Mouse (Mus musculus): ENCODE results near the gene Tead4.
"Not testable (repeated sequence)": the region's sequence is repeated elsewhere in the genome, so short reads cannot be mapped to it uniquely, and the experiment has no call there.

The Tead4 gene

DNA sequence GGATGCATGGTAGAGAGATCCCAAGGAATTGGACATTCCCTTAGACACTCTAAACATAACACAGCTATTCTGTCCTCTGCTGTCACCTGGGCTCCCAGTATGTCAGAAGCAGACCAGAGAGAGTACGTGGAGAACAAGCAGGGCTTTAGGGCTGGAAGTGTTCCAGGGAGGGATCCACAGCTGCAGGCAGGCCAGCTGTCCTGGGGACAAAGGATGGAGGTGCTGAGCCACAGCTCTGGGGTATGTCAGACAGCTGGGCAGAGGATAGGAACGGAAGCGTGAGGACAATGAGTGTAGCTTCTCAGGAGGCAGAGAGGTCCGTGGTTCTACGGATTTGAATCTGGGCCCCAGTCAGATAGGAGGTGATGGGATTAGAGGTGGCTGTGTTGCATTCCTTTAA is 50.0 kb downstream of the Tead4 start:
- in situ Hi-C loops (cut with MseI, MboI) = no loop called here

DNA sequence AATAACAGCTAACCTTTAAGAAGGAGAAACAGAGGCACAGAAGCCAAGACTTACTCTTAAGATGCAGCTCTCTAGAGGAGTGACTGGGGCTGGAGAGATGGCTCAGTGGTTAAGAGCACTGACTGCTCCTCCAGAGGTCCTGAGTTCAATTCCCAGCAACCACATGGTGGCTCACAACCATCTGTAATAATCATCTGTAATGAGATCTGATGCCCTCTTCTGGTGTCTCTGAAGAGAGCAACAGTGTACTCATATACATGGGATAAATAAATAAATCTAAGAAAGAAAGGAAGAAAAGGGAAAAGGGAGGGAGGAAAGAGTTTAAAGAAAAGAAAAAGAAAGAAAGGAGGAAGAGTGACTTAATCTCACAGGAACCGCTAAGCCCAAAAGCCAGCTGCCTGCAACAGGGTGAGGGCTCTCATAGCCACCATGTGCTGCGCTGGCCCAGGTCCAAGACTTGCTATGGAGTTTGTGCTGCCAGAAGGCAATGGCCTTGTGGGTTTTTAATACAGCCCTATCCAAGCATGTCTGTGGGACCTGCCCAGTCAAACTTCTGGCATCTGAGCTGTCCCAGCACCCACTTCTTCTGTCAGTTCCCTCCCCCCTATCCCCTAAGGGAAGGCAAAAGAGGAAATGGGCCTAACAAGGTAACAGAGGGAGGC is 63.4 kb downstream of the Tead4 start:
- in situ Hi-C loops (cut with MseI, MboI) = loop anchor here in 1 of 2 experiments (10.0 kb wide), 1 partner anchor 68 kb away; the partner anchor contains the start of gene Tead4

DNA sequence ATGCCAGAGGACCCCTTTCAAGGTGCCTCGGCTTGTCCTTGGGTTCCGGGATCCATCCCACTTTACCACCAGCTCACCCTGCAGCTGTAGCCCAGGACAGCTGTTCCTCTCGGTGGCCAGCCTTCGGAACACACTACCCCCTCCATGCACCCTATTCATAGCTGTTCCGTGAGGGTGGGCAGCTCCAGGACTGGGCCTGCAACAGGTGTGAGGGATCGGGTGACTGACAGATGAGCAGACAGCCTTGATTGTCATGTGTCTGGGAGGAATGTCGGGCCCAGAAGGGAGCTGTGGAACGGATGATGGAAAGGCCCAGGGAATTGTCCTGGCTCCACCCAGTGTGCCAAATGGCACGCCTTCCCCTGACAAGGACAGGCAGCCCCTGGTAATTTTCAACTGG is 64.0 kb downstream of the Tead4 start:
- in situ Hi-C loops (cut with MseI, MboI) = loop anchor here in 1 of 2 experiments (10.0 kb wide), 1 partner anchor 68 kb away; the partner anchor contains the start of gene Tead4

GRCm38 (mm10) chr6:128234206-128234605 is 66.4 kb downstream of the Tead4 start:
- in situ Hi-C loops (cut with MseI, MboI) = loop anchor here in 1 of 2 experiments (10.0 kb wide), 1 partner anchor 71 kb away; the partner anchor contains the start of gene Tead4

GRCm38 (mm10) chr6:128232216-128232615 is 68.4 kb downstream of the Tead4 start:
- in situ Hi-C loops (cut with MseI, MboI) = loop anchor here in 1 of 2 experiments (10.0 kb wide), 1 partner anchor 73 kb away; the partner anchor contains the start of gene Tead4

DNA sequence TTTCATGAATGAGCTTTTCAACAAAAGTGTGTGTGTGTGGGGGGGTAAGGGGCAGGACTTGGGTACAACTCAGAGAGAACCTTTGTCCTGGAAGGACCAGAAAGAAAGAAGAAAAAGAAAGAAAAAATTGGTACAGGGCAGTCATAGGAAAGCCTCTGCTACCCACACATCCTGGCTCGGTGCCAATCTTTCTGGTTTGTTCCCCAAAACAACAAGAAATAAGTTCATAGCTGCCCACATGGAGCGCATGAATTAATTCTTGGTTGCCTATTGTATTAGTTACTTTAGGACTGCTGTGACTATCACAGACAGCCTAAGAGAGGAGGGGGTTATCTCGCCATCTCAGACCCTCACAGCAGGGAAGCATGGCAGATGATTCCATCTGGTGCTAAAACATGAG is 68.9 kb downstream of the Tead4 start:
- in situ Hi-C loops (cut with MseI, MboI) = loop anchor here in 1 of 2 experiments (10.0 kb wide), 1 partner anchor 73 kb away; the partner anchor contains the start of gene Tead4

DNA sequence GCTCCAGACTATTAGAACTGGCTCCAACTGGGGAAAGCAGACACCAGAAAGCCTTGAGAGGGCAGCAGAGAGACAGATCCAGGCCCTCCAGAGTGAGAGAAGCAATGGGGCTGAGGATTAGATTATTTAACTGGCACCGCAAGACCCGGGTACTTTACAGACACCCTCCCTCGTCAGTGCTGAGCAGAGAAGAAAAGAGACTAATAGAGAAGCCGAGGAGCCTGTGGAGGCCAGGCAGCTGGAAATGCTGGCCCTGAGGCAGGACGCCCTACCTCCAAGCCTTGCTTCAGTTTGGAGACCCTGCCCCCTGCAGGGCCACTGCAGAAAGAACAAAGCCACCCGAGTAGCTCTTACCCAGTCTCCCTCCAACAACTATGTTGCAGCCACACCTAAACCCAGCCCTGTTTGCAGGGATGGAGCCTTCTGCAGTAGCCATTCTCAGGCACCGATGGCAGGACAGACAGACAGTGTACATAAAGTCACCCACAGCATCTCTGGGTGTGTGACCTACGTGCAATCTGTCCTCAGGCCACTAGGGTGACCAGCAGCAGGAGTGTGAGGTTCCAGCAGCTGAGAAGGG is 73.1 kb downstream of the Tead4 start:
- in situ Hi-C loops (cut with MseI, MboI) = no loop called here

- in situ Hi-C loops (cut with MseI, MboI) = no loop called here
Observed at GRCm38 (mm10) chr6:128226941-128227340, 73.7 kb downstream of the Tead4 start.

- in situ Hi-C loops (cut with MseI, MboI) = no loop called here
Observed at GRCm38 (mm10) chr6:128225846-128226176, 74.8 kb downstream of the Tead4 start.

GRCm38 (mm10) chr6:128225009-128225845 is 75.4 kb downstream of the Tead4 start:
- in situ Hi-C loops (cut with MseI, MboI) = no loop called here

GRCm38 (mm10) chr6:128223159-128223558 is 77.5 kb downstream of the Tead4 start:
- in situ Hi-C loops (cut with MseI, MboI) = no loop called here

DNA sequence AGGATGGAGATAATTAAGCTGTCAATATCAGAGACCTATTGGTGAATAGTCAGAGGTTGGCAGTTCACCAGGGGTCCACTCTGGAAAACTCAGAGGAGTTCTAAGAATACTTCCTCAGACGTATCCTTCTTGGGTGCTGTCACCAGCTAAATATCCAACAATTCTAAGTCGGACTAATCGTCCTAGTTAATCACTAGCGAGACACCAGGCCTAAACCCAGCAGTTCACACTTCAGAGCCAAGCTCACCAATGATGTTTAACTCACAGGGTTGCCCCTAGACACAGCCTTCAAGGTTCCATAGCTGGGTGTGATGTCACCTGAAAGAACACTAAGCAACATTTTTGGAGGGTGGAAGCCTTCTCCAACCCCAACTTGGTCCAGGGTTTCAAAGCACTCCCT is 85.6 kb downstream of the Tead4 start:
- in situ Hi-C loops (cut with MseI, MboI) = not testable (repeated sequence)

DNA sequence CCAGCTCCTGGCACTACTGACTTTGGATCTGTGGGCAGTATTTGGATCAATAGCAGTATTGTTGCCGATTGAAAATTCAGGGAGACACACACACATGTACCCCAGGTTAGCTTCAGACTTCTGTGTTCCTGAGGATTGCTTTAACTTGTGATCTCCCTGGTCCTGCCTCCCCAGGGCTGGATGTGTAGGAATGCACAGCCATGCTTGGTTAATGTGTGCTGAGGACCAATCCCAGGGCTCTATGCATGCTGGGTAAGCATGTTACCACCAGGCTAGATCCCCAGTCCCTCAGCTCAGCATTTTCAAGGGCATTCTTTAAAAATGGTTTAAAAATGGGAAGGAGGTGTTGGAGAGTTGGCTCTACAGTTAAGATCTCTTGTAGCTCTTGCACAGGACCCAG is 91.4 kb downstream of the Tead4 start:
- in situ Hi-C loops (cut with MseI, MboI) = loop anchor here in 1 of 2 experiments (10.0 kb wide), 1 partner anchor 96 kb away; the partner anchor contains the start of gene Tead4

- in situ Hi-C loops (cut with MseI, MboI) = loop anchor here in 1 of 2 experiments (10.0 kb wide), 1 partner anchor 96 kb away; the partner anchor contains the start of gene Tead4
Observed at GRCm38 (mm10) chr6:128208491-128209170, 92.0 kb downstream of the Tead4 start.

DNA sequence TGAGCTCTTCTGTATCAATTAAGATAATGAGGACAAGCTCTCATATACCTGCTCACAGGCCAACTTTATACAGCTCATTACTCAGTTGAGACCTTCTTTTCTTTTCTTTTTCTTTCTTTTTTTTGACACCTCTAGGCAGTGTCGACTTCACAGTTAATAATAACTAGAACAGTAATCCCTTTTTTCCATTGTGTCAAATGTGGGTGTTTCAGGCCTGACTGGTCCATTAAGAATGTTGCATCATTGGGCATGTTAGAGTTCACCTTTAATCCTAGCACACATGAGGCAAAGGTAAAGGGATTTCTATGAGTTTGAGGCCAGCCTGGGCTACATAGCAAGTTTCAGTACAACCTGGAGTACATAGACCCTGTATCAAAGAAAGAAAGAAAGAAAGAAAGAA is 97.1 kb downstream of the Tead4 start:
- in situ Hi-C loops (cut with MseI, MboI) = loop anchor here in 1 of 2 experiments (10.0 kb wide), 1 partner anchor 101 kb away; the partner anchor contains the start of gene Tead4

DNA sequence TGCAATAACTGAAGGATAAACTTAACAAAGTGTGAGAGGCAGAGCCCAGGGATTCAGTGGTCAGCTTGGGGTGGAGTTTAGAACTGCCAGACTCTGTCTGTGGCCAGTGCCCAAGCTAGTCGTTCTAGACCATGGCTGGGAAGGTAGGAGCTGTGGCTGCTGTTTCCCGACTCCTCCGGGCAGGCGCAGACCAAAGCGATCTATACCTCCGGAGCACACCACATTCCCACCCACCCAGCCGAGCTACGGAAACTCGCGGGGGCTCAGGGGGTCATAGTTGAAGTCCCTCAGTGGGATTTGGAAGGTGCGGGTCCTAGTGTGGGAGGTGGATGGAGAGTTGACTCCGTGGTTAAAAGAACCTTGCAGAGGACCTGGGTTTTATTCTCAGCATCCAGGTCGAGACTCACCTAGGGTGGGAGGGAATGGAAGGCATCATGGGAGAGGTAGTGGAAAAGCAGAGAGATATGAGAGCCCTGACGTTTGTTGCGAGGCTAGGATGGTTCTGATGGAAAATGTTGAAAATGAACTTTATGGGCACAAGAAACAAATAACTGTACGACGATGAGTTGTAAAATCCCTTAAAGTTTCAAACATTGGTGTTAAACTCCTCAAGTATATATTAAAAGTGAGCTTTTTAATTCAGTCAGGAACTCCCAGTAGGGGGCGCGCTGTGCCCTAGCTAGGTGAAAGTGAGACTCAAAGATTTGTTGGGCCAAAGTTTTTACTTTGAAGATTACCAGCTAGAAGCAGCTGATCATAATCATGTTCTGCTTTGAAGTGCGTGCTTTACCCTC is 99.6 kb downstream of the Tead4 start:
- in situ Hi-C loops (cut with MseI, MboI) = loop anchor here in 1 of 2 experiments (10.0 kb wide), 1 partner anchor 104 kb away; the partner anchor contains the start of gene Tead4

GRCm38 (mm10) chr6:128200116-128200846 is 100.3 kb downstream of the Tead4 start:
- in situ Hi-C loops (cut with MseI, MboI) = loop anchor here in 1 of 2 experiments (10.0 kb wide), 1 partner anchor 105 kb away; the partner anchor contains the start of gene Tead4

DNA sequence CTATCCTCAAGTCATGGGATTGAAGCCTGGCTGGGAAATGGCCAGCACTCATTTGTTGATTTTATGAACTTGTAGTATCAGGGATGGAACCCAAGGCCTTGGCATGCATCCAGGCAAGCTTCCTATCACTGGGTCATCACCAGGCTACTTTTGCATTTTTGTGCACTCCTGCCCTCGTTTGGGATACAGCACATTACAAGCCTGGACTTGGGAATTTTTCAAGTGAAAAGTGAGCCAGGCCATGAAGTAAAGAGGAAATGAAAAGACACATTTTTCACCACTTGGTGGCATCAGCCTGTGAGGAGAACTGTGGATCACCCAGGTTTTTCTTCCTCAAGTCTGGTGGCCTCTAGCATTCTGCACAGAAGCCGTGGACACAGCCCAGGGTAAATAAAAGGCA is 117.1 kb downstream of the Tead4 start:
- in situ Hi-C loops (cut with MseI, MboI) = no loop called here

DNA sequence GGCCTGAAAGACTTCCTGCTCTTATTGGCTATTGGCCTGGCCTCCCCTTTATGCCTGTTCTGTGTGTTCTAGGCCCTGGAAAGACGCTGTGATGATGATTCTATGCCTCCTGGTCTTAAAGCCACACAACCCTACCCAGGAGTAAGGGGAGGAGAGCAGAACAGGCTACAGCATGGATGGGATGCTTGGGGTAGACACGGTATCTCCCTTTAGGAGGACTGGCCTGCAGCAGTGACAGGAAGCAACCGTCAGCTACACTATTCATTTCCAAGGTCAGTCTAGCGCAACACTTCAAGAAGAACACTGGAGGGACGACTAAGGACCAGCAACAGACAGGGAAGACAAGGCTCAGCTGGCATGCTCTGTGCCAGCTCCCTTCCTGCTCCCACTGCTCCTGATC is 119.4 kb downstream of the Tead4 start:
- in situ Hi-C loops (cut with MseI, MboI) = no loop called here

GRCm38 (mm10) chr6:128179651-128180050 is 121.0 kb downstream of the Tead4 start:
- in situ Hi-C loops (cut with MseI, MboI) = no loop called here
